Mouse (Mus musculus) neural tube, embryonic 14.5 days (tissue): ENCODE measurements around the gene Ets1. TPM values are rescaled to one million over a fixed set of nuclear protein-coding genes. Genes with fewer than 3 reads are reported as not detected.

Experiments used
- ATAC-seq: fragments of 200-750 bp; cut with Nextera tagmentation; 2 replicates; pipeline ENCODE4 v1.8.0; 2017; ENCODE audit warnings: low read depth, mild to moderate bottlenecking, moderate TSS enrichment, moderate library complexity
- H3K27ac ChIP-seq: fragments of 300-500 bp; sonication (generic); 2 replicates; pipeline ENCODE4 v1.5.1; 2014; ENCODE audit warnings: low read depth, mild to moderate bottlenecking, control low read depth, low read length, moderate library complexity, mixed read lengths
- H3K27me3 ChIP-seq: fragments of 300-500 bp; sonication (generic); 2 replicates; pipeline ENCODE4 v1.6.1; 2014; ENCODE audit warnings: low read length; ENCODE audit not compliant: control insufficient read depth, insufficient read depth
- H3K36me3 ChIP-seq: fragments of 300-500 bp; sonication (generic); 2 replicates; pipeline ENCODE4 v1.6.1; 2014; ENCODE audit warnings: low read length, mixed read lengths; ENCODE audit not compliant: control insufficient read depth, insufficient read depth
- H3K4me1 ChIP-seq: fragments of 300-500 bp; sonication (generic); 2 replicates; pipeline ENCODE4 v1.6.1; 2014; ENCODE audit warnings: low read length; ENCODE audit not compliant: control insufficient read depth, insufficient read depth
- H3K4me2 ChIP-seq: fragments of 300-500 bp; sonication (generic); 2 replicates; pipeline ENCODE4 v1.6.1; 2014; ENCODE audit warnings: mild to moderate bottlenecking, low read depth, low read length, control low read depth
- H3K4me3 ChIP-seq: fragments of 300-500 bp; sonication (generic); 2 replicates; pipeline ENCODE4 v1.5.1; 2014; ENCODE audit warnings: low read depth, low read length, control low read depth, mixed read lengths
- H3K9ac ChIP-seq: fragments of 300-500 bp; sonication (generic); replicated peaks from 2 replicates; pipeline ENCODE4 v1.6.1; 2014; ENCODE audit warnings: low read depth, mild to moderate bottlenecking, control low read depth, low read length, mixed read lengths
- H3K9me3 ChIP-seq: fragments of 300-500 bp; sonication (generic); 2 replicates; pipeline ENCODE4 v1.6.1; 2016; ENCODE audit warnings: low read length; ENCODE audit not compliant: control insufficient read depth
- WGBS: fragments of 180-500 bp; shearing (Covaris S2); extraction: QIAGEN DNeasy Blood & Tissue Kit; methylation state at CpG from one replicate; pipeline ENCODE4 v1.1.7; 2014; 5-methylcytosine and 5-hydroxymethylcytosine counted together
- polyA plus RNA-seq: library from polyadenylated mRNA; unstranded; fragments of >200 nt; fragmentation: Nextera tagmentation; extraction: Ambion mirVana; gene quantifications from 2 replicates; pipeline ENCODE4 v1.2.1, GENCODE M21; 2014

The Ets1 gene
- polyA plus RNA-seq, 1 experiment from 2014 or later = 11.6 TPM

- no peak overlapping the region for H3K9ac ChIP-seq
- no peak for ATAC-seq
- H3K9me3 ChIP-seq = no peaks in the 10 kb centered on the region
- H3K4me1 ChIP-seq = no peaks in the 10 kb centered on the region
- no peaks in the 10 kb centered on the region for H3K36me3 ChIP-seq
- H3K4me3 ChIP-seq = no peak overlapping the region
- no peak overlapping the region for H3K27ac ChIP-seq
- H3K4me2 ChIP-seq = no peak overlapping the region
- 28% methylated on average over 1 of the region's 1 CpGs for WGBS
- H3K27me3 ChIP-seq = no peaks in the 10 kb centered on the region
These were observed 151.6 kb downstream of the Ets1 start for GRCm38 (mm10) chr9:32787615-32788014.

DNA sequence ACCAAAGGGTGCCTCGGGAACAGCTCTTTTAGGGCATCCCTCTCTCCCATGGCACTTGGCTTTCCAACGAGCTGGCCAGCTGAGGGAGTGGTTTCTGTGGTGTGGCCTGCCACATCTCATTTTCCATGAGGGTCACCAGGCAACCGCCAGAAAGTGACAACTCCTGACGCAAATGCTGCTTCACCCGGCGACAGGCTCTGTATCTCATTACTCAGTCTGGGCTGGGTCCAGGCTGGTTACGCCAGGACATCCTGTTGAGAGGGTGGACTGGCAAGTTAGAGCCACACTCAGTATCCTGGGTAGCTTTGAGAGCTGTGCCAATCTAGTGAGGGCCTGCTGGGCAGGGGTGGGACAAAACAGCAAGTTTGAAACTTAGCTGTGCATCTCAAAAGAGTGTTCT lies 153.3 kb downstream of the Ets1 start:
- H3K4me3 ChIP-seq = no peak overlapping the region
- no peak overlapping the region for H3K9ac ChIP-seq
- no peak for ATAC-seq
- no peaks in the 10 kb centered on the region for H3K9me3 ChIP-seq
- H3K27me3 ChIP-seq = no peaks in the 10 kb centered on the region
- H3K27ac ChIP-seq = no peak overlapping the region
- H3K36me3 ChIP-seq = no peaks in the 10 kb centered on the region
- WGBS = 72% methylated on average over 7 of the region's 7 CpGs
- H3K4me1 ChIP-seq = no peaks in the 10 kb centered on the region
- no peak overlapping the region for H3K4me2 ChIP-seq

DNA sequence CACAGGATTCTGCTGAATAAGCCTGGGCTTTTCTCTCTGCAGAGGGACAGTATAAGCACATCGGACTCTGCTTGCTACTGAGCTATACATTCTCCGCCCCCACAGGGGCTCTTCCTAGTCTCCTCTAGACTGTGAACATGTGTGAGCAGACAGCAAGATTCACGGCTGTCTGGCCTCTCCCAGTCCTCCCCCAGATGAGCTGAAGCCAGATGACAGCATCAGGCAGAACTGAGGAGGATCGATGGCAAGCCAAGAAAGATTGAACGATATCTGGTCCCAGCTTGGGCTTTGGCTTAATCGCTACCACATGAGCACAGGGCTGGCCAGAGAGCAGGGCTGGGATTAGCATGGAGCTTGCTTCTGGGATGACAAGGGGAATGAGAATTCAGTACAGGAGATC lies 155.7 kb downstream of the Ets1 start:
- H3K4me2 ChIP-seq = no peak overlapping the region
- no peaks in the 10 kb centered on the region for H3K27me3 ChIP-seq
- H3K27ac ChIP-seq = no peak overlapping the region
- H3K9ac ChIP-seq = no peak overlapping the region
- no peaks in the 10 kb centered on the region for H3K9me3 ChIP-seq
- no peak overlapping the region for H3K4me3 ChIP-seq
- WGBS = 70% methylated on average over 6 of the region's 6 CpGs
- no peak for ATAC-seq
- H3K4me1 ChIP-seq = no peaks in the 10 kb centered on the region
- H3K36me3 ChIP-seq = no peaks in the 10 kb centered on the region

DNA sequence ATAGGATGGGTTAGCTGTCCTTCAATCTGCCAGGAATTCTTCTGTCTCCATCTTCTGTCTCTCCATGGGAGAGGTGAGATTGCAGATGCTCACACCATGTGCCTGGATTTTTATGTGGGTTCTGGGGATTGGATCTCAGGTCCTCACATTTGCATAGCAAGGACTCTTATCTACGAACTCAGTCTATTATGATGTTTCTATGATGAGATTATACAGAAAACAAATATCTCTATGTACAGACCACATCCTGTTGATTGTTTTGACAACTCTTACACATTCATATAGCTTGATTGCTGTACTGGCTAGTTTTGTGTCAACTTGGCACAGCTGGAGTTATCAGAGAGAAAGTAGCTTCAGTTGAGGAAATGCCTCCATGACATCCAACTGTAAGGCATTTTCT lies 162.2 kb downstream of the Ets1 start:
- H3K4me2 ChIP-seq = no peak overlapping the region
- H3K9ac ChIP-seq = no peak overlapping the region
- H3K4me1 ChIP-seq = no peaks in the 10 kb centered on the region
- no peaks in the 10 kb centered on the region for H3K27me3 ChIP-seq
- H3K9me3 ChIP-seq = no peaks in the 10 kb centered on the region
- no peak for ATAC-seq
- H3K4me3 ChIP-seq = no peak overlapping the region
- 85% methylated on average over 1 of the region's 1 CpGs for WGBS
- H3K27ac ChIP-seq = no peak overlapping the region
- H3K36me3 ChIP-seq = no peaks in the 10 kb centered on the region

DNA sequence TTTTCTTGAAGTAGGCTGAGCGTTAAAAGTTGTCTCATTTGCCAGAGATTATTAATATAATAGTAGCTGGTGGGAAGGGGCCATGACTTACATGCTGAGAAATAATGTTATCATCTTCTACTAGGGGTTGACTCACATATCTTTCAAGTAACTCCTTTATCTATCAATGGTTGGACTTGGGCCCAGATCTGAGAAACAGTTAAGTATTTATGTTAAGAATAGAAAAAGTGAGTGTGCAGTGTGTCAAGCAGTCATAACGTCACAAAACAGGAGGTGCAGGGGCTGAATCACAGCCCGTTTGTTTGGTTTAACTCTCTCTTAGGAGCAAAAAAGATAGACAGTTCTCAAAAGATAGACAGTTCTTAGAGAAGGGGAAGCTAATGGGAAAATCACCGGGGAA lies 170.1 kb downstream of the Ets1 start:
- no peaks in the 10 kb centered on the region for H3K27me3 ChIP-seq
- no peak overlapping the region for H3K27ac ChIP-seq
- H3K4me1 ChIP-seq = no peaks in the 10 kb centered on the region
- H3K36me3 ChIP-seq = no peaks in the 10 kb centered on the region
- no peak overlapping the region for H3K9ac ChIP-seq
- H3K4me2 ChIP-seq = no peak overlapping the region
- H3K4me3 ChIP-seq = no peak overlapping the region
- H3K9me3 ChIP-seq = no peaks in the 10 kb centered on the region
- no peak for ATAC-seq
- WGBS = 82% methylated on average over 4 of the region's 4 CpGs

Other genes with a start within 250 kb of the Ets1 start
- gene Fli1, start 93.4 kb upstream of the Ets1 start, polyA plus RNA-seq = 3.6 and 8.9 TPM in 2 replicates